Mouse (Mus musculus): ENCODE results near the gene Tsc22d4.
A peak's percentile ranks its signal among the peaks of the same experiment; 100 is the strongest.
"Not testable (repeated sequence)": the region's sequence is repeated elsewhere in the genome, so short reads cannot be mapped to it uniquely, and the experiment has no call there.

Gene Tsc22d4

GRCm38 (mm10) chr5:137745214-137746171 lies at the start of gene Tsc22d4:
Gene Tsc22d4 (plus strand): TSS chr5:137745730.
- DNase-seq: peak; percentile 92

- DNase-seq: no peak
Observed at GRCm38 (mm10) chr5:137695930-137696329, 49.6 kb upstream of the Tsc22d4 start.

GRCm38 (mm10) chr5:137699080-137699479 lies 46.5 kb upstream of the Tsc22d4 start:
- DNase-seq: no peak

GRCm38 (mm10) chr5:137699850-137700249 lies 45.7 kb upstream of the Tsc22d4 start:
- no peak for DNase-seq

- DNase-seq: no peak
Observed at GRCm38 (mm10) chr5:137705242-137705641, 40.3 kb upstream of the Tsc22d4 start.

- DNase-seq: peak; percentile 57
Observed at GRCm38 (mm10) chr5:137706913-137707633, 38.5 kb upstream of the Tsc22d4 start.

- DNase-seq: no peak
Observed at GRCm38 (mm10) chr5:137713454-137713853, 32.1 kb upstream of the Tsc22d4 start.

- DNase-seq: no peak
Observed at GRCm38 (mm10) chr5:137715685-137716084, 29.8 kb upstream of the Tsc22d4 start.

- no peak for DNase-seq
Observed at GRCm38 (mm10) chr5:137718020-137718790, 27.3 kb upstream of the Tsc22d4 start.

- DNase-seq: no peak
Observed at GRCm38 (mm10) chr5:137719088-137719487, 26.4 kb upstream of the Tsc22d4 start.

GRCm38 (mm10) chr5:137720558-137721164 lies 24.9 kb upstream of the Tsc22d4 start:
- not testable (repeated sequence) for DNase-seq

GRCm38 (mm10) chr5:137723840-137724239 lies 21.7 kb upstream of the Tsc22d4 start:
- DNase-seq: no peak

GRCm38 (mm10) chr5:137726767-137727166 lies 18.8 kb upstream of the Tsc22d4 start:
- DNase-seq: no peak

- DNase-seq: peak; percentile 10
Observed at GRCm38 (mm10) chr5:137733638-137734288, 11.8 kb upstream of the Tsc22d4 start.

GRCm38 (mm10) chr5:137734289-137735061 lies 11.1 kb upstream of the Tsc22d4 start:
- DNase-seq: peak; percentile 25

- no peak for DNase-seq
Observed at GRCm38 (mm10) chr5:137737400-137737940, 8.1 kb upstream of the Tsc22d4 start.

- peak; percentile 28 for DNase-seq
Observed at GRCm38 (mm10) chr5:137738516-137738915, 7.0 kb upstream of the Tsc22d4 start.

- DNase-seq: peak; percentile 51
Observed at GRCm38 (mm10) chr5:137739471-137739870, 6.1 kb upstream of the Tsc22d4 start.

GRCm38 (mm10) chr5:137740506-137740905 lies 5.0 kb upstream of the Tsc22d4 start:
- no peak for DNase-seq

- peak; percentile 89 for DNase-seq
Observed at GRCm38 (mm10) chr5:137741023-137741931, 4.3 kb upstream of the Tsc22d4 start, which contains the start of gene Nyap1. Gene Nyap1 (minus strand): TSS chr5:137741607.

All from cerebellum, adult 9-11 months (tissue).